Mouse (Mus musculus): ENCODE results near the gene Otop3.

DNA sequence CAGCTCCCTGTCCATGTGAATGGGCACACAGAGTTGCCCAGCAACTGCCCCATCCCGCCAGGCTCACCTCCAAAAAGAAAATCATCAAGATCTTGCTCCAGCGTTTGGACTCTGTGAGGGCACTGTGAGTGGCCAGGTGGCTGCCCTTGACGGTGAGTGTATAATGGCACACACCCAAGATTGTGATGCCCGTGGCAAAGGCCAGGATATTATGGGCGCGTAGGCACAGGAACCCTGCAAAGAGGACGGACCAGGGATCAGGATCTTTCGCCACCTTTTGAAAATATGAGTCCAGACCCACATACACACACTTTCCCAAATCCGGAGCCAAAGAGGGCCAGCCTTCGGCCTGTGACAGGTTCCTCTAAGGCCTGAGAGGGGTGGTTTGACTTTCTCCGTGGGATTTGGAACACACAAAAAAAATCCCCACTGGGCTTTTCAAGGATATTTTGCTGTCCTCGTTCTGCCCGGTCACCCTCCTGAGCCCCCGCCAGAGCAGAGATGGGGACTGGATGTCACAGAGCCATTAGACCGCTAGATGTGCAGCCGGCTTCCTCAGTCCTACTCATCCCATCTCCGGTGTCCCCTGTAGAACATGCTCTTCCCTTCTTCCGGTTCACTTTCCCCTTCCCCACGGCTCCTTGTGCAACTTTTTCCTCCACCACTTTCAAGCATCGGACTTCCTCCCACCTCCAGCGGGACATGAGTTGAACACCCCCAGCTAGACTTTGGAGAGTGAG, 37.9 kb upstream of the Otop3 start:
- TF ChIP-seq CTCF (IDR thresholded peaks at IDR 0.05; ENCODE audit: low read depth, low read length) (no peak), POLR2A (IDR thresholded peaks at IDR 0.05; ENCODE audit: insufficient read depth, low read length) (no peak), EP300 (IDR thresholded peaks at IDR 0.05; ENCODE audit: insufficient read depth, low read depth, low read length) (no peak)

Measured in ES-Bruce4 (cell line).